Comparison of ENCODE assay signal across 11 mouse cellular contexts in the genomic region with DNA sequence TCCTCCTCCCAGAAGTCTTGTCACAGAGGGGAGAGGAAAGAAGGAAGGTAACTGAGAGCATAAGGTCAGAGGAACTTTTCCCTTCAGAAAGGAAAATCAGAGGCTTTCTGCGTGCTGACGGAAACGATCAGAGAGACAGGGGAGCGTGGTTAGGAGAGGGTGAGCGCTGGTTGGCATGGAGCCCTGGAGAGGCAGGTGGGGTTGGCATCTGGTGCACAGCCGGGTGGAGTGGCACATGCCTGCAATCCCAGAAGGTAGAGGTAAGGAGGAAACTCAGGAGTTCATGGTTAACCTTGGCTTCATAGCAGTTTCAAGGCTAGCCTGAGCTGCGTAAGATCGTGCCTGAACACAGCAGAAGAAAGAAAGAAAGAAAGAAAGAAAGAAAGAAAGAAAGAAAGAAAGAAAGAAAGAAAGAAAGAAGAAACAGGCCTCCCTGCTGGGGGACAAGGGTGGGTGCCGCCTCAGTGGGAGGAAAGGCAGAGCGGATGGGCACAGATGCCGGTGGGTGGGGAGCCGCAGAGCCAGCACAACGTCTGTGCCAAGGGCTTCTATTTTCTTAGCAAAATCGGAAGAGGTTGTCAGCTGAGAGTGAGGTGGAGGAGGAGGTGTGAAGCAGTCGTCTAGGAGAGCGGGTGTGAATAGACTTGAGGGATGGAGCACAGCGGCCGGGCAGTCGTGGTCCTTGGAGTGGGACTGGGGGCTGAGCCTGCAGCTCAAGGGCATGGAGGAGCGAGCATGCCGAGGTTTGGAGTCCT. TPM values are rescaled to one million over a fixed set of nuclear protein-coding genes. Genes with fewer than 3 reads are reported as not detected.
DNase-seq lines count a peak whose midpoint lies in the region; ATAC-seq lines count a peak whose summit lies in the region.
"Had no signal": no experiment of that assay in that cellular context is flagged by ENCODE, and none has a peak within 500 bp of the region (broad histone marks: within the 10 kb centered on the region; RNA-seq: fewer than 3 reads in every experiment).

No protein-coding gene starts in this region.

- H3K4me1 ChIP-seq in forebrain, embryonic 16.5 days (replicated peaks; ENCODE audit: control insufficient read depth, insufficient read depth, low read length) = no peaks in the 10 kb centered on the region; the same call in 1 of the 2 replicates
- H3K4me1 ChIP-seq in forebrain, embryonic 13.5 days = no peaks in the 10 kb centered on the region
- H3K4me1 ChIP-seq: heart, embryonic 13.5 days; stomach, embryonic 15.5 days had no signal

- H3K4me3 ChIP-seq in forebrain, embryonic 16.5 days (replicated peaks; ENCODE audit: low read length) = no peak overlapping the region
- H3K4me3 ChIP-seq in forebrain, embryonic 13.5 days = no peak overlapping the region
- H3K4me3 ChIP-seq: heart, embryonic 13.5 days; stomach, embryonic 15.5 days had no signal

- H3K9ac ChIP-seq in forebrain, embryonic 16.5 days (replicated peaks; ENCODE audit: low read depth, low read length) = no peak overlapping the region
- H3K9ac ChIP-seq in forebrain, embryonic 13.5 days = no peak overlapping the region
- H3K9ac ChIP-seq: heart, embryonic 13.5 days; stomach, embryonic 15.5 days had no signal

- no peak overlapping the region for H3K27ac ChIP-seq in forebrain, embryonic 16.5 days (ENCODE audit: low read length)
- no peak overlapping the region for H3K27ac ChIP-seq in forebrain, embryonic 13.5 days
- H3K27ac ChIP-seq: heart, embryonic 13.5 days; stomach, embryonic 15.5 days had no signal

- WGBS in forebrain, embryonic 16.5 days = 55% methylated on average over 21 of the region's 21 CpGs
- WGBS in forebrain, embryonic 13.5 days = 67% methylated on average over 21 of the region's 21 CpGs

- intact Hi-C loops in left cerebral cortex, postnatal 14 days (cut with DNase I) = no loop called here

- peak; percentile 38 to 63 for DNase-seq in frontal cortex, postnatal 25 days (ENCODE audit: low spot score in 2 of 2)
- peak; percentile 82 to 85 for DNase-seq in left cerebral cortex, postnatal 14 days (ENCODE audit: low spot score in 2 of 2)
- peak; percentile 94 for DNase-seq in telencephalon, adult 2 months (ENCODE audit: low read depth, low spot score)
- no peak for DNase-seq in embryo, embryonic 9.5 days (ENCODE audit: extremely low spot score)
- no peak for DNase-seq in heart, postnatal 4 days
- no peak for DNase-seq in gastrocnemius, postnatal 4 days (ENCODE audit: low spot score in 2 of 2)
- DNase-seq: kidney, postnatal 4 days had no signal

- 0 out of 2 replicates have a peak, but pooled peaks have one; percentile 26 for ATAC-seq in forebrain, embryonic 16.5 days
- no peak for ATAC-seq in forebrain, embryonic 13.5 days

- H3K9me3 ChIP-seq in forebrain, embryonic 16.5 days (ENCODE audit: control insufficient read depth, low read length) = no peaks in the 10 kb centered on the region
- no peaks in the 10 kb centered on the region for H3K9me3 ChIP-seq in forebrain, embryonic 13.5 days (replicated peaks)
- H3K9me3 ChIP-seq: heart, embryonic 13.5 days; stomach, embryonic 15.5 days had no signal

- H3K27me3 ChIP-seq in forebrain, embryonic 16.5 days (replicated peaks; ENCODE audit: control insufficient read depth, insufficient read depth, low read length) = no peaks in the 10 kb centered on the region
- H3K27me3 ChIP-seq in forebrain, embryonic 13.5 days = no peaks in the 10 kb centered on the region; the same call in 1 of the 2 replicates
- H3K27me3 ChIP-seq: stomach, embryonic 15.5 days had no signal

- H3K4me2 ChIP-seq in forebrain, embryonic 16.5 days (ENCODE audit: low read length) = 0 out of 2 replicates have a peak overlapping the region, but pooled peaks have one; percentile 18
- H3K4me2 ChIP-seq in forebrain, embryonic 13.5 days = no peak overlapping the region
- H3K4me2 ChIP-seq: heart, embryonic 13.5 days; stomach, embryonic 15.5 days had no signal

- no peaks in the 10 kb centered on the region for H3K36me3 ChIP-seq in forebrain, embryonic 16.5 days (ENCODE audit: control insufficient read depth, insufficient read depth)
- no peaks in the 10 kb centered on the region for H3K36me3 ChIP-seq in forebrain, embryonic 13.5 days (ENCODE audit: poor library complexity, severe bottlenecking)
- H3K36me3 ChIP-seq: heart, embryonic 13.5 days; stomach, embryonic 15.5 days had no signal

RNA-seq across cellular contexts. Expression of gene Jade2, which starts 41.0 kb away (rescaled TPM):
- 0.47 and 0.70 TPM in 2 replicates for polyA plus RNA-seq in forebrain, embryonic 16.5 days (2015; fragmentation: Nextera tagmentation; extraction: Ambion mirVana)
- polyA plus RNA-seq in forebrain, embryonic 13.5 days (2015; fragmentation: Nextera tagmentation; extraction: Ambion mirVana) = 0.27 and 0.37 TPM in 2 replicates
- total RNA-seq in left cerebral cortex, postnatal 14 days (2021) = 10 to 100 TPM; 12.3 to 13.4 TPM
- total RNA-seq in heart, postnatal 4 days (2021) = 1 to 10 TPM; 2.7 to 3.0 TPM
- 1 to 10 TPM; 2.1 to 2.2 TPM for total RNA-seq in gastrocnemius, postnatal 4 days (2021)

Comparison
In these comparisons a context has a peak if more than half of its experiments do, and no peak if none do; other contexts are left out.
1. DNase-seq: peak in frontal cortex, postnatal 25 days (2 of 2), left cerebral cortex, postnatal 14 days (2 of 2) and telencephalon, adult 2 months (single experiment); none in embryo, embryonic 9.5 days (single experiment), heart, postnatal 4 days (single experiment) and gastrocnemius, postnatal 4 days (0 of 2).